Mouse (Mus musculus) hindbrain, embryonic 16.5 days (tissue): ENCODE measurements at regions not wholly inside any gene's neighbourhood (a gene's known extent, or its start where the extent isn't known, plus 50 kb on each side); places are given as distances from the start of the nearest gene placed in this dataset.

Experiments used
- ATAC-seq: fragments of 200-750 bp; cut with Nextera tagmentation; 2 replicates; pipeline ENCODE4 v1.8.0; 2017; ENCODE audit warnings: moderate TSS enrichment, moderate library complexity
- H3K27ac ChIP-seq: fragments of 300-500 bp; sonication (generic); 2 replicates; pipeline ENCODE4 v1.5.1; 2014; ENCODE audit warnings: low read depth, mild to moderate bottlenecking, control low read depth, low read length, moderate library complexity
- H3K27me3 ChIP-seq: fragments of 300-500 bp; sonication (generic); replicated peaks from 2 replicates; pipeline ENCODE4 v1.6.1; 2014; ENCODE audit warnings: low read length; ENCODE audit not compliant: control insufficient read depth, insufficient read depth
- H3K36me3 ChIP-seq: fragments of 300-500 bp; sonication (generic); 2 replicates; pipeline ENCODE4 v1.6.1; 2014; ENCODE audit warnings: mild to moderate bottlenecking, low read length, moderate library complexity, mixed read lengths; ENCODE audit not compliant: control insufficient read depth, insufficient read depth
- H3K4me1 ChIP-seq: fragments of 300-500 bp; sonication (generic); 2 replicates; pipeline ENCODE4 v1.6.1; 2014; ENCODE audit warnings: low read depth, low read length; ENCODE audit not compliant: control insufficient read depth, insufficient read depth
- H3K4me2 ChIP-seq: fragments of 300-500 bp; sonication (generic); 2 replicates; pipeline ENCODE4 v1.6.1; 2014; ENCODE audit warnings: mild to moderate bottlenecking, low read length, control low read depth, moderate library complexity
- H3K4me3 ChIP-seq: fragments of 300-500 bp; sonication (generic); 2 replicates; pipeline ENCODE4 v1.5.1; 2014; ENCODE audit warnings: mild to moderate bottlenecking, low read length, control low read depth, moderate library complexity
- H3K9ac ChIP-seq: fragments of 300-500 bp; sonication (generic); 2 replicates; pipeline ENCODE4 v1.6.1; 2014; ENCODE audit warnings: low read depth, mild to moderate bottlenecking, control low read depth, low read length, moderate library complexity
- H3K9me3 ChIP-seq: fragments of 300-500 bp; sonication (generic); 2 replicates; pipeline ENCODE4 v1.6.1; 2014; ENCODE audit warnings: mild to moderate bottlenecking, low read length, moderate library complexity; ENCODE audit not compliant: control insufficient read depth
- WGBS: fragments of 180-500 bp; shearing (Covaris S2); extraction: QIAGEN DNeasy Blood & Tissue Kit; methylation state at CpG from one replicate; pipeline ENCODE4 v1.1.7; 2014; 5-methylcytosine and 5-hydroxymethylcytosine counted together

- 66% methylated on average over 5 of the region's 5 CpGs for WGBS
- Histone ChIP-seq H3K9ac (no peak overlapping the region), H3K9me3 (peaks cover 2% of the 10 kb centered on the region; the same call in 1 of the 2 replicates), H3K36me3 (no peaks in the 10 kb centered on the region), H3K27me3 (no peaks in the 10 kb centered on the region), H3K4me1 (no peaks in the 10 kb centered on the region), H3K4me3 (no peak overlapping the region), H3K27ac (no peak overlapping the region), H3K4me2 (no peak overlapping the region)
- ATAC-seq, result peak; percentile 68
Observed at GRCm38 (mm10) chr5:76429441-76429840, 54.4 kb upstream of the Gm7271 start.

- H3K27ac ChIP-seq, result no peak overlapping the region
- H3K4me1 ChIP-seq, result no peaks in the 10 kb centered on the region
- H3K27me3 ChIP-seq, result no peaks in the 10 kb centered on the region
- H3K9me3 ChIP-seq, result peaks cover 2% of the 10 kb centered on the region; the same call in 1 of the 2 replicates
- ATAC-seq, result no peak
- H3K36me3 ChIP-seq, result no peaks in the 10 kb centered on the region
- no peak overlapping the region for H3K4me2 ChIP-seq
- no peak overlapping the region for H3K4me3 ChIP-seq
- H3K9ac ChIP-seq, result no peak overlapping the region
- 84% methylated on average over 2 of the region's 2 CpGs for WGBS
Observed at GRCm38 (mm10) chr5:76433623-76434022, 50.2 kb upstream of the Gm7271 start.
